Mouse (Mus musculus): Measurements from ENCODE around the gene Ccdc180. TPM values are rescaled to one million over a fixed set of nuclear protein-coding genes. Genes with fewer than 3 reads are reported as not detected.

Ccdc180 gene
- total RNA-seq (2022): under 1 TPM; 0.21 to 0.44 (median 0.36) TPM

- peak in 1 of 2 experiments; percentile 22 for DNase-seq (ENCODE audit: low spot score in 2 of 2)
These were observed at the start of gene Ccdc180 for GRCm38 (mm10) chr4:45890066-45890761. Ccdc180 (plus strand) TSS chr4:45890303.

- DNase-seq (ENCODE audit: low spot score in 2 of 2): peak in 1 of 2 experiments; percentile 29
These were observed 45.7 kb upstream of the Ccdc180 start for GRCm38 (mm10) chr4:45844355-45844754.

GRCm38 (mm10) chr4:45846263-45846662 lies 43.8 kb upstream of the Ccdc180 start:
- no peak for DNase-seq (ENCODE audit: low spot score in 2 of 2)

GRCm38 (mm10) chr4:45848109-45848824 lies 41.8 kb upstream of the Ccdc180 start, which contains the start of gene Stra6l:
Stra6l (plus strand) TSS chr4:45848664.
- no peak for DNase-seq (ENCODE audit: low spot score in 2 of 2)

GRCm38 (mm10) chr4:45848825-45849156 lies 41.3 kb upstream of the Ccdc180 start:
- no peak for DNase-seq (ENCODE audit: low spot score in 2 of 2)

- no peak for DNase-seq (ENCODE audit: low spot score in 2 of 2)
These were observed 40.7 kb upstream of the Ccdc180 start for GRCm38 (mm10) chr4:45849419-45849818.

GRCm38 (mm10) chr4:45851640-45852051 lies 38.5 kb upstream of the Ccdc180 start:
- DNase-seq (ENCODE audit: low spot score in 2 of 2): no peak

- DNase-seq (ENCODE audit: low spot score in 2 of 2): no peak
These were observed 36.4 kb upstream of the Ccdc180 start for GRCm38 (mm10) chr4:45853496-45854246.

GRCm38 (mm10) chr4:45855803-45856424 lies 34.2 kb upstream of the Ccdc180 start:
- DNase-seq (ENCODE audit: low spot score in 2 of 2): peak; percentile 24 to 50

GRCm38 (mm10) chr4:45861160-45861559 lies 28.9 kb upstream of the Ccdc180 start:
- DNase-seq (ENCODE audit: low spot score in 2 of 2): no peak

GRCm38 (mm10) chr4:45867416-45867815 lies 22.7 kb upstream of the Ccdc180 start:
- no peak for DNase-seq (ENCODE audit: low spot score in 2 of 2)

- no peak for DNase-seq (ENCODE audit: low spot score in 2 of 2)
These were observed 20.9 kb upstream of the Ccdc180 start for GRCm38 (mm10) chr4:45869021-45869815.

- DNase-seq (ENCODE audit: low spot score in 2 of 2): no peak
These were observed 18.0 kb upstream of the Ccdc180 start for GRCm38 (mm10) chr4:45872147-45872546.

GRCm38 (mm10) chr4:45878929-45879328 lies 11.2 kb upstream of the Ccdc180 start:
- DNase-seq (ENCODE audit: low spot score in 2 of 2): peak in 1 of 2 experiments; percentile 10

- DNase-seq (ENCODE audit: low spot score in 2 of 2): no peak
These were observed 7.6 kb upstream of the Ccdc180 start for GRCm38 (mm10) chr4:45882521-45882920.

GRCm38 (mm10) chr4:45883250-45883649 lies 6.9 kb upstream of the Ccdc180 start:
- no peak for DNase-seq (ENCODE audit: low spot score in 2 of 2)

GRCm38 (mm10) chr4:45889487-45889886 lies 616 bp upstream of the Ccdc180 start:
- DNase-seq (ENCODE audit: low spot score in 2 of 2): no peak

- no peak for DNase-seq (ENCODE audit: low spot score in 2 of 2)
These were observed 6.5 kb downstream of the Ccdc180 start for GRCm38 (mm10) chr4:45896425-45897081.

- no peak for DNase-seq (ENCODE audit: low spot score in 2 of 2)
These were observed 8.3 kb downstream of the Ccdc180 start for GRCm38 (mm10) chr4:45898413-45898812.

GRCm38 (mm10) chr4:45909256-45909655 lies 19.2 kb downstream of the Ccdc180 start:
- DNase-seq (ENCODE audit: low spot score in 2 of 2): peak; percentile 18 to 22

Data from left cerebral cortex, adult 8-10 months (tissue).